Mouse (Mus musculus): ENCODE measurements around the gene Iqch. TPM values are rescaled to one million over a fixed set of nuclear protein-coding genes. Genes with fewer than 3 reads are reported as not detected.

Gene Iqch
- polyA plus RNA-seq, 2 experiments, result 0.05 to 0.11 TPM

- ATAC-seq (ENCODE audit: low FRiP score, low read depth) (no peak), DNase-seq (ENCODE audit: low spot score) (no peak)
- H3K9me3 ChIP-seq (ENCODE audit: control insufficient read depth, low read length), result no peaks in the 10 kb centered on the region
- no peaks in the 10 kb centered on the region for H3K27me3 ChIP-seq (ENCODE audit: control insufficient read depth, insufficient read depth, low read length)
- no peak overlapping the region for H3K4me2 ChIP-seq (replicated peaks; ENCODE audit: low read depth, low read length, severe bottlenecking)
- peaks cover 21% of the 10 kb centered on the region; the same call in 1 of the 2 replicates for H3K36me3 ChIP-seq (ENCODE audit: control insufficient read depth, insufficient read depth, low read length)
- no peak overlapping the region for H3K4me3 ChIP-seq (replicated peaks; ENCODE audit: low read length)
- H3K4me1 ChIP-seq (ENCODE audit: control insufficient read depth, insufficient read depth, low read length), result no peaks in the 10 kb centered on the region
- 79% methylated on average over 7 of the region's 7 CpGs for WGBS
- no peak overlapping the region for H3K27ac ChIP-seq (replicated peaks; ENCODE audit: low read depth, low read length)
- TF ChIP-seq POLR2A (IDR thresholded peaks at IDR 0.05; ENCODE audit: borderline replicate concordance, extremely low read depth, insufficient read depth, insufficient read length), result no peak
- no peak overlapping the region for H3K9ac ChIP-seq (ENCODE audit: low read depth, low read length, severe bottlenecking)
Observed at GRCm38 (mm10) chr9:63633334-63633733, 31.0 kb upstream of the Iqch start.

GRCm38 (mm10) chr9:63632924-63633323 lies 30.6 kb upstream of the Iqch start:
- DNase-seq (ENCODE audit: low spot score) (no peak), ATAC-seq (ENCODE audit: low FRiP score, low read depth) (no peak)
- H3K4me3 ChIP-seq (replicated peaks; ENCODE audit: low read length), result no peak overlapping the region
- H3K9me3 ChIP-seq (ENCODE audit: control insufficient read depth, low read length), result no peaks in the 10 kb centered on the region
- no peak overlapping the region for H3K27ac ChIP-seq (replicated peaks; ENCODE audit: low read depth, low read length)
- H3K27me3 ChIP-seq (ENCODE audit: control insufficient read depth, insufficient read depth, low read length), result no peaks in the 10 kb centered on the region
- H3K9ac ChIP-seq (ENCODE audit: low read depth, low read length, severe bottlenecking), result no peak overlapping the region
- H3K36me3 ChIP-seq (ENCODE audit: control insufficient read depth, insufficient read depth, low read length), result peaks cover 21% of the 10 kb centered on the region; the same call in 1 of the 2 replicates
- no peak for TF ChIP-seq POLR2A (IDR thresholded peaks at IDR 0.05; ENCODE audit: borderline replicate concordance, extremely low read depth, insufficient read depth, insufficient read length)
- H3K4me1 ChIP-seq (ENCODE audit: control insufficient read depth, insufficient read depth, low read length), result no peaks in the 10 kb centered on the region
- H3K4me2 ChIP-seq (replicated peaks; ENCODE audit: low read depth, low read length, severe bottlenecking), result no peak overlapping the region
- WGBS, result 82% methylated on average over 11 of the region's 11 CpGs

- Histone ChIP-seq H3K9me3 (ENCODE audit: control insufficient read depth, low read length) (no peaks in the 10 kb centered on the region), H3K4me1 (ENCODE audit: control insufficient read depth, insufficient read depth, low read length) (no peaks in the 10 kb centered on the region), H3K27ac (replicated peaks; ENCODE audit: low read depth, low read length) (no peak overlapping the region), H3K4me2 (replicated peaks; ENCODE audit: low read depth, low read length, severe bottlenecking) (no peak overlapping the region), H3K27me3 (ENCODE audit: control insufficient read depth, insufficient read depth, low read length) (no peaks in the 10 kb centered on the region), H3K9ac (ENCODE audit: low read depth, low read length, severe bottlenecking) (no peak overlapping the region), H3K36me3 (ENCODE audit: control insufficient read depth, insufficient read depth, low read length) (peaks cover 20% of the 10 kb centered on the region), H3K4me3 (replicated peaks; ENCODE audit: low read length) (no peak overlapping the region)
- TF ChIP-seq POLR2A (IDR thresholded peaks at IDR 0.05; ENCODE audit: borderline replicate concordance, extremely low read depth, insufficient read depth, insufficient read length), result no peak
- ATAC-seq (ENCODE audit: low FRiP score, low read depth), result no peak
- 91% methylated on average over 4 of the region's 4 CpGs for WGBS
- no peak for DNase-seq (ENCODE audit: low spot score)
Observed at GRCm38 (mm10) chr9:63632045-63632444, 29.8 kb upstream of the Iqch start.

- Histone ChIP-seq H3K9ac (ENCODE audit: low read depth, low read length, severe bottlenecking) (no peak overlapping the region), H3K27ac (replicated peaks; ENCODE audit: low read depth, low read length) (no peak overlapping the region), H3K4me3 (replicated peaks; ENCODE audit: low read length) (no peak overlapping the region), H3K9me3 (ENCODE audit: control insufficient read depth, low read length) (no peaks in the 10 kb centered on the region), H3K4me2 (replicated peaks; ENCODE audit: low read depth, low read length, severe bottlenecking) (no peak overlapping the region), H3K36me3 (ENCODE audit: control insufficient read depth, insufficient read depth, low read length) (peaks cover 11% of the 10 kb centered on the region), H3K4me1 (ENCODE audit: control insufficient read depth, insufficient read depth, low read length) (no peaks in the 10 kb centered on the region), H3K27me3 (ENCODE audit: control insufficient read depth, insufficient read depth, low read length) (no peaks in the 10 kb centered on the region)
- no peak for DNase-seq (ENCODE audit: low spot score)
- no peak for ATAC-seq (ENCODE audit: low FRiP score, low read depth)
- WGBS, result 91% methylated on average over 9 of the region's 9 CpGs
- TF ChIP-seq POLR2A (IDR thresholded peaks at IDR 0.05; ENCODE audit: borderline replicate concordance, extremely low read depth, insufficient read depth, insufficient read length), result no peak
Observed at GRCm38 (mm10) chr9:63625090-63625756, 22.9 kb upstream of the Iqch start.

- Histone ChIP-seq H3K27ac (replicated peaks; ENCODE audit: low read depth, low read length) (no peak overlapping the region), H3K36me3 (ENCODE audit: control insufficient read depth, insufficient read depth, low read length) (peaks cover 11% of the 10 kb centered on the region), H3K4me3 (replicated peaks; ENCODE audit: low read length) (no peak overlapping the region), H3K9ac (ENCODE audit: low read depth, low read length, severe bottlenecking) (no peak overlapping the region), H3K27me3 (ENCODE audit: control insufficient read depth, insufficient read depth, low read length) (no peaks in the 10 kb centered on the region), H3K9me3 (ENCODE audit: control insufficient read depth, low read length) (no peaks in the 10 kb centered on the region), H3K4me1 (ENCODE audit: control insufficient read depth, insufficient read depth, low read length) (no peaks in the 10 kb centered on the region), H3K4me2 (replicated peaks; ENCODE audit: low read depth, low read length, severe bottlenecking) (no peak overlapping the region)
- DNase-seq (ENCODE audit: low spot score), result no peak
- ATAC-seq (ENCODE audit: low FRiP score, low read depth), result no peak
- TF ChIP-seq POLR2A (IDR thresholded peaks at IDR 0.05; ENCODE audit: borderline replicate concordance, extremely low read depth, insufficient read depth, insufficient read length), result no peak
- WGBS, result 62% methylated on average over 15 of the region's 15 CpGs
Observed at GRCm38 (mm10) chr9:63623895-63624569, 21.7 kb upstream of the Iqch start.
